Mouse (Mus musculus) lung, adult 2 months (tissue): ENCODE results near the gene Calcoco1.

Experiments
- CTCF ChIP-seq: fragments of 200-500 bp; IDR thresholded peaks from 2 replicates; pipeline ENCODE4 v1.5.1; 2011; ENCODE audit warnings: mild to moderate bottlenecking, low read length, control low read depth; ENCODE audit not compliant: insufficient read depth
- POLR2A ChIP-seq: fragments of 200-500 bp; IDR thresholded peaks from 2 replicates; pipeline ENCODE4 v1.6.1; 2011; ENCODE audit warnings: low read depth, mild to moderate bottlenecking, control low read depth, low read length, borderline replicate concordance; ENCODE audit errors: extremely low read depth

DNA sequence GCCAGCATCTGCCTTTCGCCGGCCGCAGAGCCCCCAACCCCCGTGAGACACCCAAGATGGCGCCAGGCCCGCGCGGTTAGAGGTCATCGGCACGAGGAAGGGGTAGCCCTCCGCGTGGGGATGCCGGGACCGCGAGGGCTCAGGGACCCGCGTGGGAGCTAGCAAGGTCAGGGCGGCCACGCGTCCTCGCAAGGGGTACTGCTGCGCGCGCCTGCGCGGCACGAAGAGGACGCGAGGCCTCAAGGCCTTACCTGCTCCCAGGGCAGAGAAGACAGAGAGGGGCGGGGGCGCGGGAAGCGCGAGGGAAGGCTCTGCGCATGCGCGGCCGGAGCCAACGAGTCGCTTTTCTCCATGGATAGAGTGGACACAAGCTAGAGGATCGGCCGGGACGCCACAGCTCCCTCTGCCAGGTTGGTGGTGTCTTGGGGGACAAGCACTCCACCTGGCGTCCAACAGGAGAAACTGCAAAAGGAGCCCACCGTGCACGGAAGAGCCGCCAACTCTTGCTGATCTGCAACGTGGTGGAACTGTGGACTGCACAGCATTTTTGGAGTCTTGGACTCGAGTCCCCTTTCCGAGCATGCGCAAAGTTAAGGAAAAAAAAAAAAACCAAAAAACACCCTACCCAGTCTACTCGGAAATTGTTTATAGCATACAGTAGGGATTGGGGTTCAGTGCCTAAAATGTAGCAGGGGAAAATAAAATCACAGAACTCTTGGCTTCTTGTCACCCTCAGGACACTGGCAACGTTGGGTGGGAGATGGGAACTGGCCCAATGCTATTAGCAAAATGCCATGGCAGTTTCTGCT lies 51.0 kb downstream of the Calcoco1 start:
- TF ChIP-seq CTCF: peak; percentile 99
- peak; percentile 71; the same call in 1 of the 2 replicates for TF ChIP-seq POLR2A
